Mouse (Mus musculus): ENCODE results near the gene Tmsb4x. TPM values are rescaled to one million over a fixed set of nuclear protein-coding genes. Genes with fewer than 3 reads are reported as not detected.

Tmsb4x gene
- 4,521 and 4,960 TPM in 2 replicates for polyA plus RNA-seq (2014; fragmentation: Nextera tagmentation; extraction: Ambion mirVana)

- 26% methylated on average over 37 of the region's 39 CpGs for WGBS
- Histone ChIP-seq H3K27me3 (ENCODE audit: control insufficient read depth, insufficient read depth, low read length) (peaks cover 5% of the 10 kb centered on the region; the same call in 1 of the 2 replicates), H3K27ac (ENCODE audit: low read depth, low read length) (peak within 1 kb of the TSS; percentile 93), H3K4me3 (ENCODE audit: low read depth, low read length) (peak within 1 kb of the TSS; percentile 57), H3K4me2 (ENCODE audit: low read depth, low read length) (peak within 1 kb of the TSS; percentile 53), H3K4me1 (ENCODE audit: control insufficient read depth, insufficient read depth, low read length) (no peaks in the 10 kb centered on the region), H3K9me3 (ENCODE audit: control insufficient read depth, low read length) (no peaks in the 10 kb centered on the region), H3K9ac (replicated peaks; ENCODE audit: low read depth, low read length) (peak within 1 kb of the TSS; percentile 88), H3K36me3 (ENCODE audit: control insufficient read depth, insufficient read depth, low read length) (peaks cover 7% of the 10 kb centered on the region; the same call in 1 of the 2 replicates)
- peak; percentile 93 for ATAC-seq (ENCODE audit: low read depth)
Observed at GRCm38 (mm10) chrX:167208978-167209754, at the start of gene Tmsb4x. Gene Tmsb4x, minus strand, starts transcription at chrX:167209315.

GRCm38 (mm10) chrX:167241736-167242135, 32.6 kb upstream of the Tmsb4x start:
- Histone ChIP-seq H3K9me3 (ENCODE audit: control insufficient read depth, low read length) (no peaks in the 10 kb centered on the region), H3K4me2 (ENCODE audit: low read depth, low read length) (no peak overlapping the region), H3K4me1 (ENCODE audit: control insufficient read depth, insufficient read depth, low read length) (no peaks in the 10 kb centered on the region), H3K4me3 (ENCODE audit: low read depth, low read length) (no peak overlapping the region), H3K36me3 (ENCODE audit: control insufficient read depth, insufficient read depth, low read length) (no peaks in the 10 kb centered on the region), H3K27ac (ENCODE audit: low read depth, low read length) (no peak overlapping the region), H3K9ac (replicated peaks; ENCODE audit: low read depth, low read length) (no peak overlapping the region), H3K27me3 (ENCODE audit: control insufficient read depth, insufficient read depth, low read length) (no peaks in the 10 kb centered on the region)
- WGBS, result 87% methylated on average over 3 of the region's 3 CpGs
- no peak for ATAC-seq (ENCODE audit: low read depth)

DNA sequence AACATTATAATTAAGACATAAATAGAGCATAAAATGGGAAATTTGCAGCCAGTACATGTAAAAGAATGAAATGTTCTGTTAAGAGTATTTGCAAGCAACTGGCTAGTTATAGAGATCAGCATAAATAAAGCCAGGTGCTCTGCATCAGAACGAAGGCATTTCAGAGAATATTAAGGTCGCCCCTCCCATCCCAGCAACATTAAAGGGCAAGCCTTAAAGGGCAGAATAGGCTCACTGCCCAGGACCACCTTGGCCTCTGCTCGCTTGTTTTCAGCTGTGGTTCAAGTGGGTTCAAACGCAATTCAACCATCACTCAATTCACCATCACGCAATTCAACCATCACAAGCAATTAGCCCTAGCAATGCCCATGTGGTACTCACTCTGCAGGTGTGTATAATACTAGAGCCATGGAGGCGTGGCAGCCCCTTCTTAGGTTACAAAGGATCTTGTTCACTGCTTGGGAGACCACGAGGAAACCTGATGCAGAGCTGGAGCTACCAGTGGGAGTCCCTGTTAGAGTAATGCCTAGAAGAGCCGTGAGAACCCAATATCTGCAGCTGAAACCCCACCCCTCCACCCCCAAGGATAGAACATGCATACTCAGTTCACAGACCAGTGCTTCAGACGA, 30.3 kb upstream of the Tmsb4x start:
- WGBS, result 63% methylated on average over 9 of the region's 9 CpGs
- Histone ChIP-seq H3K4me1 (ENCODE audit: control insufficient read depth, insufficient read depth, low read length) (no peaks in the 10 kb centered on the region), H3K4me3 (ENCODE audit: low read depth, low read length) (no peak overlapping the region), H3K9me3 (ENCODE audit: control insufficient read depth, low read length) (no peaks in the 10 kb centered on the region), H3K27ac (ENCODE audit: low read depth, low read length) (no peak overlapping the region), H3K36me3 (ENCODE audit: control insufficient read depth, insufficient read depth, low read length) (no peaks in the 10 kb centered on the region), H3K4me2 (ENCODE audit: low read depth, low read length) (no peak overlapping the region), H3K9ac (replicated peaks; ENCODE audit: low read depth, low read length) (no peak overlapping the region), H3K27me3 (ENCODE audit: control insufficient read depth, insufficient read depth, low read length) (no peaks in the 10 kb centered on the region)
- ATAC-seq (ENCODE audit: low read depth), result no peak

GRCm38 (mm10) chrX:167233104-167233687, 24.1 kb upstream of the Tmsb4x start:
- no peak overlapping the region for H3K9ac ChIP-seq (replicated peaks; ENCODE audit: low read depth, low read length)
- no peak overlapping the region for H3K4me3 ChIP-seq (ENCODE audit: low read depth, low read length)
- H3K4me2 ChIP-seq (ENCODE audit: low read depth, low read length), result no peak overlapping the region
- no peaks in the 10 kb centered on the region for H3K9me3 ChIP-seq (ENCODE audit: control insufficient read depth, low read length)
- peak; percentile 78 for ATAC-seq (ENCODE audit: low read depth)
- H3K27ac ChIP-seq (ENCODE audit: low read depth, low read length), result no peak overlapping the region
- 35% methylated on average over 9 of the region's 9 CpGs for WGBS
- H3K27me3 ChIP-seq (ENCODE audit: control insufficient read depth, insufficient read depth, low read length), result no peaks in the 10 kb centered on the region
- no peaks in the 10 kb centered on the region for H3K4me1 ChIP-seq (ENCODE audit: control insufficient read depth, insufficient read depth, low read length)
- no peaks in the 10 kb centered on the region for H3K36me3 ChIP-seq (ENCODE audit: control insufficient read depth, insufficient read depth, low read length)

DNA sequence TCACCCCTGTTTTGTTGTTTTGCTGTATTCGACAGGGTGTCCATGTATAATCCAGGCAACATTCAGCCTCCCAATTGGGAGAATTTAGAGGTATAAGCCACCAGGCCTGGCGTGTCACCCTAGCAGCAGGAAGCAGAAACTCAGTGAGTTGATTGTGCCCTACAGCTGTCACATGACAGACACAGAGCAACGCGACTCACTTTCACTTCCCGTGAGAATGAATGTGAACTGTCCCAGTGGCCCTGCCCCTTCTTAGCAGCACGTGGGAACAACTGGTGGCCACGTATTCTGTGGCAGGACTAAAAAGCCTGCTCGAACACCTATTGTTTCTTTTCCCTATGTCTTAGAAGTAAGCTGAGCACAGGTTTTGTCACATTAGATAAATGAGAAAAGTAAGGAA, 22.0 kb upstream of the Tmsb4x start:
- Histone ChIP-seq H3K4me3 (ENCODE audit: low read depth, low read length) (no peak overlapping the region), H3K4me1 (ENCODE audit: control insufficient read depth, insufficient read depth, low read length) (no peaks in the 10 kb centered on the region), H3K9me3 (ENCODE audit: control insufficient read depth, low read length) (no peaks in the 10 kb centered on the region), H3K4me2 (ENCODE audit: low read depth, low read length) (no peak overlapping the region), H3K27ac (ENCODE audit: low read depth, low read length) (no peak overlapping the region), H3K36me3 (ENCODE audit: control insufficient read depth, insufficient read depth, low read length) (no peaks in the 10 kb centered on the region), H3K27me3 (ENCODE audit: control insufficient read depth, insufficient read depth, low read length) (no peaks in the 10 kb centered on the region), H3K9ac (replicated peaks; ENCODE audit: low read depth, low read length) (no peak overlapping the region)
- no peak for ATAC-seq (ENCODE audit: low read depth)
- WGBS, result 51% methylated on average over 8 of the region's 8 CpGs

GRCm38 (mm10) chrX:167229819-167230218, 20.7 kb upstream of the Tmsb4x start:
- H3K4me2 ChIP-seq (ENCODE audit: low read depth, low read length), result no peak overlapping the region
- no peak overlapping the region for H3K4me3 ChIP-seq (ENCODE audit: low read depth, low read length)
- no peak overlapping the region for H3K27ac ChIP-seq (ENCODE audit: low read depth, low read length)
- no peak overlapping the region for H3K9ac ChIP-seq (replicated peaks; ENCODE audit: low read depth, low read length)
- H3K36me3 ChIP-seq (ENCODE audit: control insufficient read depth, insufficient read depth, low read length), result no peaks in the 10 kb centered on the region
- no peaks in the 10 kb centered on the region for H3K9me3 ChIP-seq (ENCODE audit: control insufficient read depth, low read length)
- no peaks in the 10 kb centered on the region; the same call in 1 of the 2 replicates for H3K27me3 ChIP-seq (ENCODE audit: control insufficient read depth, insufficient read depth, low read length)
- 58% methylated on average over 1 of the region's 1 CpGs for WGBS
- no peak for ATAC-seq (ENCODE audit: low read depth)
- no peaks in the 10 kb centered on the region for H3K4me1 ChIP-seq (ENCODE audit: control insufficient read depth, insufficient read depth, low read length)

DNA sequence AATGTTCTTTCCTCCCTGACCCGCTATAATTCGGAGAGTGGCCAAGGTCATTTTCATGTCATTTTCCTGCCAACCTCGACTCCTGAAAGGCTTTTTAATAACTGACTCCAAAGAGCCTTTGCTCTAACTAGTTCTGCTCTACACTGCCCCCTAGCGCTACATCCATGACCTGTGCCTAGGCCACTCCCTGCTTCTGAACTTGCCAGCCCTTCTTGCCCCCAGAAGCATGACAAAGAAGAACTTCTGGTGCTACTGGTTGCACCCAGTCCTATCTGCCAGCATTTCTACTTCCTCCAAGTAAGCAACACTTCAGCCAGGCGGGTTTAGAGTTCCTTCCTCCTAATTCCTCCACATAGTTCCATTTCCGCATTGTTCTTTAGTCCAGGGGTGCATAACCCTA, 20.1 kb upstream of the Tmsb4x start:
- Histone ChIP-seq H3K4me3 (ENCODE audit: low read depth, low read length) (no peak overlapping the region), H3K4me2 (ENCODE audit: low read depth, low read length) (no peak overlapping the region), H3K4me1 (ENCODE audit: control insufficient read depth, insufficient read depth, low read length) (no peaks in the 10 kb centered on the region), H3K27ac (ENCODE audit: low read depth, low read length) (no peak overlapping the region), H3K27me3 (ENCODE audit: control insufficient read depth, insufficient read depth, low read length) (no peaks in the 10 kb centered on the region; the same call in 1 of the 2 replicates), H3K9me3 (ENCODE audit: control insufficient read depth, low read length) (no peaks in the 10 kb centered on the region), H3K36me3 (ENCODE audit: control insufficient read depth, insufficient read depth, low read length) (no peaks in the 10 kb centered on the region), H3K9ac (replicated peaks; ENCODE audit: low read depth, low read length) (no peak overlapping the region)
- 39% methylated on average over 6 of the region's 6 CpGs for WGBS
- no peak for ATAC-seq (ENCODE audit: low read depth)

GRCm38 (mm10) chrX:167227756-167228155, 18.6 kb upstream of the Tmsb4x start:
- 98% methylated on average over 6 of the region's 6 CpGs for WGBS
- no peaks in the 10 kb centered on the region; the same call in 1 of the 2 replicates for H3K27me3 ChIP-seq (ENCODE audit: control insufficient read depth, insufficient read depth, low read length)
- no peak for ATAC-seq (ENCODE audit: low read depth)
- H3K4me3 ChIP-seq (ENCODE audit: low read depth, low read length), result no peak overlapping the region
- no peak overlapping the region for H3K4me2 ChIP-seq (ENCODE audit: low read depth, low read length)
- no peaks in the 10 kb centered on the region for H3K4me1 ChIP-seq (ENCODE audit: control insufficient read depth, insufficient read depth, low read length)
- H3K27ac ChIP-seq (ENCODE audit: low read depth, low read length), result no peak overlapping the region
- no peaks in the 10 kb centered on the region for H3K36me3 ChIP-seq (ENCODE audit: control insufficient read depth, insufficient read depth, low read length)
- H3K9ac ChIP-seq (replicated peaks; ENCODE audit: low read depth, low read length), result no peak overlapping the region
- no peaks in the 10 kb centered on the region for H3K9me3 ChIP-seq (ENCODE audit: control insufficient read depth, low read length)

DNA sequence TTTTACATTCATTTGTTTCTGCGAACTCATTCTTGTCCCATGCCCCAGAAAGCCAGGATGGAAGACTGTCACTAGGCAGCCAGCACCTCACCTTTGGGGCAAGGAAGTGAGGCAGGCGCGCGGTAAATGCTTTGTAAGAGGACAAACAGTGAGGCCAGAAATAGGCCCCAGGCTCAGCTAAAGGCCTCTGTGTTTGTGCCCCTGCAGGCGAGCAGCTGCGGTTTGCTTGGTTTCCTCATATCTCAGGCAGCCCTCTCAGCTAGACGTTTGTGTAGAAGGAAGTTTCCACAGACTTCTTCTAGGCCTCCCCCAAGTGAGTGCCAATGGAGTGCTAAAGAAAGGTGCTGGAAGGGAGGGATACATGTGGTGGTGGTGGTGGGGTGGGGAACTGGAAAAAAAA, 18.0 kb upstream of the Tmsb4x start:
- no peaks in the 10 kb centered on the region for H3K36me3 ChIP-seq (ENCODE audit: control insufficient read depth, insufficient read depth, low read length)
- 89% methylated on average over 7 of the region's 7 CpGs for WGBS

More for the DNA sequence above, 18.0 kb upstream of the Tmsb4x start:
- H3K27me3 ChIP-seq (ENCODE audit: control insufficient read depth, insufficient read depth, low read length), result no peaks in the 10 kb centered on the region; the same call in 1 of the 2 replicates
- no peaks in the 10 kb centered on the region for H3K4me1 ChIP-seq (ENCODE audit: control insufficient read depth, insufficient read depth, low read length)
- no peaks in the 10 kb centered on the region for H3K9me3 ChIP-seq (ENCODE audit: control insufficient read depth, low read length)
- no peak overlapping the region for H3K4me3 ChIP-seq (ENCODE audit: low read depth, low read length)
- H3K9ac ChIP-seq (replicated peaks; ENCODE audit: low read depth, low read length), result no peak overlapping the region
- no peak for ATAC-seq (ENCODE audit: low read depth)
- H3K4me2 ChIP-seq (ENCODE audit: low read depth, low read length), result no peak overlapping the region
- no peak overlapping the region for H3K27ac ChIP-seq (ENCODE audit: low read depth, low read length)

Measured in neural tube, embryonic 14.5 days (tissue).